Mouse (Mus musculus) CH12.LX (cell line): ENCODE data around the gene Stk33. TPM values are rescaled to one million over a fixed set of nuclear protein-coding genes. Genes with fewer than 3 reads are reported as not detected.

Experiments
- DNase-seq: peaks from one replicate; pipeline ENCODE4 v3.0.0-alpha.2; 2013; ENCODE audit errors: extremely low read depth
- H3K27ac ChIP-seq: 2 replicates; pipeline ENCODE4 v1.5.1; 2012; ENCODE audit warnings: low read depth, mild to moderate bottlenecking, control low read depth, moderate library complexity; ENCODE audit not compliant: insufficient read depth
- H3K27me3 ChIP-seq: replicated peaks from 2 replicates; pipeline ENCODE3; 2012; ENCODE audit warnings: inconsistent platforms
- H3K36me3 ChIP-seq, 2 experiments: replicated peaks in 1 of 2; 2 replicates each; pipeline versions ENCODE3 to v1.6.1; 2012; ENCODE audit warnings: inconsistent platforms in 1 of 2, low read length in 1 of 2, mild to moderate bottlenecking in 1 of 2, mixed read lengths in 1 of 2, moderate library complexity in 1 of 2; ENCODE audit not compliant: control insufficient read depth in 1 of 2, insufficient read depth in 1 of 2
- H3K4me1 ChIP-seq, 2 experiments: 2 replicates each; pipeline ENCODE4 v1.6.1; 2012; ENCODE audit warnings: inconsistent platforms in 1 of 2, moderate library complexity in 1 of 2; ENCODE audit not compliant: insufficient read depth in 2 of 2, control insufficient read depth in 1 of 2
- H3K4me2 ChIP-seq: 2 replicates; pipeline ENCODE4 v1.6.1; 2012; ENCODE audit warnings: low read depth, mild to moderate bottlenecking, control low read depth; ENCODE audit not compliant: poor library complexity, insufficient read depth, severe bottlenecking
- H3K4me3 ChIP-seq, 3 experiments: fragments of 150-350 bp in 1 of 3; sonication (generic) in 1 of 3; replicated peaks in 1 of 3; 2 replicates each; pipeline versions ENCODE3 to v1.5.1; 2011 to 2012; ENCODE audit warnings: low read depth in 2 of 3, low read length in 2 of 3, mild to moderate bottlenecking in 2 of 3, moderate library complexity in 2 of 3, control low read depth in 1 of 3, improper control_type of control experiment in 1 of 3, inconsistent platforms in 1 of 3, mixed read lengths in 1 of 3; ENCODE audit not compliant: poor library complexity in 1 of 3
- H3K79me2 ChIP-seq: replicated peaks from 2 replicates; pipeline ENCODE4 v1.6.1; 2012; ENCODE audit warnings: mild to moderate bottlenecking, moderate library complexity; ENCODE audit not compliant: control insufficient read depth, poor library complexity, insufficient read depth, severe bottlenecking; ENCODE audit errors: extremely low read depth
- H3K9ac ChIP-seq: 2 replicates; pipeline ENCODE4 v1.6.1; 2012; ENCODE audit warnings: low read depth, mild to moderate bottlenecking, control low read depth, moderate library complexity; ENCODE audit not compliant: insufficient read depth
- H3K9me3 ChIP-seq: replicated peaks from 2 replicates; pipeline ENCODE3; 2012; ENCODE audit warnings: low read length, inconsistent platforms, mixed read lengths
- BHLHE40 ChIP-seq: IDR thresholded peaks from 2 replicates; pipeline ENCODE4 v1.6.1; 2011; ENCODE audit warnings: mild to moderate bottlenecking, low read depth, low read length, improper control_type of control experiment
- CHD1 ChIP-seq: IDR thresholded peaks from 2 replicates; pipeline ENCODE4 v1.6.1; 2012; ENCODE audit warnings: low read depth, low read length, improper control_type of control experiment, inconsistent platforms
- ETS1 ChIP-seq: conservative IDR thresholded peaks from 2 replicates; pipeline ENCODE4 v1.6.1; 2012; ENCODE audit warnings: low read depth, mild to moderate bottlenecking, inconsistent platforms, low read length, improper control_type of control experiment, moderate library complexity
- IRF4 ChIP-seq: IDR thresholded peaks from 2 replicates; pipeline ENCODE4 v1.6.1; 2014; ENCODE audit warnings: low read depth, mild to moderate bottlenecking, inconsistent platforms, low read length, improper control_type of control experiment
- JUN ChIP-seq: IDR thresholded peaks from 2 replicates; pipeline ENCODE4 v1.6.1; 2011; ENCODE audit warnings: low read depth, mild to moderate bottlenecking, low read length, improper control_type of control experiment, moderate library complexity; ENCODE audit not compliant: insufficient read depth
- JUND ChIP-seq: conservative IDR thresholded peaks from 2 replicates; pipeline ENCODE4 v1.6.1; 2011; ENCODE audit warnings: low read depth, low read length, improper control_type of control experiment
- KAT2A ChIP-seq: IDR thresholded peaks from 2 replicates; pipeline ENCODE4 v1.6.1; 2012; ENCODE audit warnings: low read length, improper control_type of control experiment, inconsistent platforms; ENCODE audit not compliant: insufficient replicate concordance
- MAFK ChIP-seq: IDR thresholded peaks from 2 replicates; pipeline ENCODE4 v1.6.1; 2011; ENCODE audit warnings: low read length, improper control_type of control experiment; ENCODE audit not compliant: insufficient replicate concordance
- MEF2A ChIP-seq: IDR thresholded peaks from 2 replicates; pipeline ENCODE4 v1.6.1; 2014; ENCODE audit warnings: low read depth, mild to moderate bottlenecking, inconsistent platforms, low read length, improper control_type of control experiment, borderline replicate concordance
- POLR2AphosphoS2 ChIP-seq: IDR thresholded peaks from 2 replicates; pipeline ENCODE4 v1.6.1; 2011; ENCODE audit warnings: low read depth, low read length, improper control_type of control experiment
- RAD21 ChIP-seq: IDR thresholded peaks from 2 replicates; pipeline ENCODE4 v1.6.1; 2011; ENCODE audit warnings: low read depth, mild to moderate bottlenecking, low read length, improper control_type of control experiment, moderate library complexity
- SMC3 ChIP-seq: IDR thresholded peaks from 2 replicates; pipeline ENCODE4 v1.6.1; 2011; ENCODE audit warnings: low read depth, low read length, improper control_type of control experiment
- UBTF ChIP-seq: IDR thresholded peaks from 2 replicates; pipeline ENCODE4 v1.6.1; 2012; ENCODE audit warnings: low read depth, mild to moderate bottlenecking, inconsistent platforms, low read length, improper control_type of control experiment, moderate library complexity
- USF1 ChIP-seq: IDR thresholded peaks from 2 replicates; pipeline ENCODE4 v1.6.1; 2014; ENCODE audit warnings: low read depth, mild to moderate bottlenecking, inconsistent platforms, low read length, improper control_type of control experiment
- USF2 ChIP-seq: conservative IDR thresholded peaks from 2 replicates; pipeline ENCODE4 v1.6.1; 2011; ENCODE audit warnings: low read depth, low read length, improper control_type of control experiment
- ZNF384 ChIP-seq: IDR thresholded peaks from 2 replicates; pipeline ENCODE4 v1.6.1; 2012; ENCODE audit warnings: low read depth, low read length, improper control_type of control experiment, inconsistent platforms
- dilution Hi-C: fragments of 300-500 bp; cut with MboI; formaldehyde crosslinking; loops from 2 replicates; pipeline ENCODE4 v1.14.3; 2020; ENCODE audit warnings: low sequenced_read_pairs; ENCODE audit not compliant: extremely low pct_unique_long_range_greater_than_20kb, extremely low pct_ligation_motif_present
- in situ Hi-C: fragments of 300-500 bp; cut with MboI; formaldehyde crosslinking; loops from 3 replicates; pipeline ENCODE4 v1.14.3; 2019; ENCODE audit warnings: low sequenced_read_pairs, low pct_ligation_motif_present, low pct_unique_long_range_greater_than_20kb, mixed read lengths
- polyA plus RNA-seq: library from polyadenylated mRNA; unstranded; fragments of >175 nt; gene quantifications from 2 replicates; pipeline ENCODE4 v1.2.1, GENCODE M21; 2012; ENCODE audit warnings: low read depth; ENCODE audit not compliant: insufficient read length
- total RNA-seq, 2 experiments: library from RNA; depleted of rRNA; stranded (reverse); fragments of 300-350 nt in 1 of 2; fragments of >200 nt in 1 of 2; gene quantifications; 2 replicates each; pipeline ENCODE4 v1.2.3; 2012 to 2014

The Stk33 gene
- total and polyA plus RNA-seq, 3 experiments = not detected

- H3K9me3 ChIP-seq = no peaks in the 10 kb centered on the region
- no peak for TF ChIP-seq JUND
- no peak for TF ChIP-seq BHLHE40
- no peak for TF ChIP-seq CHD1
- TF ChIP-seq UBTF = no peak
- TF ChIP-seq IRF4 = no peak
- no peak for TF ChIP-seq KAT2A
- TF ChIP-seq JUN = no peak
- TF ChIP-seq POLR2AphosphoS2 = no peak
- no peak for TF ChIP-seq ZNF384
- no peak for TF ChIP-seq SMC3
Measured at GRCm38 (mm10) chr7:109269046-109269445, 169.8 kb downstream of the Stk33 start.

GRCm38 (mm10) chr7:109267370-109267769 is 171.5 kb downstream of the Stk33 start:
- dilution Hi-C loops = no loop called here
- no peak overlapping the region for H3K9ac ChIP-seq
- TF ChIP-seq USF2 = no peak
- TF ChIP-seq IRF4 = no peak
- TF ChIP-seq MEF2A = no peak
- TF ChIP-seq JUN = no peak
- no peak for TF ChIP-seq MAFK
- TF ChIP-seq ETS1 = no peak
- no peak for TF ChIP-seq USF1
- no peak for TF ChIP-seq RAD21
- H3K4me3 ChIP-seq = no peak overlapping the region
- in situ Hi-C loops = no loop called here
- no peak overlapping the region for H3K4me2 ChIP-seq
- H3K79me2 ChIP-seq = no peaks in the 10 kb centered on the region
- H3K27me3 ChIP-seq = peaks cover 83% of the 10 kb centered on the region
- DNase-seq = no peak
- H3K9me3 ChIP-seq = no peaks in the 10 kb centered on the region
- H3K27ac ChIP-seq = no peak overlapping the region
- no peaks in the 10 kb centered on the region for H3K36me3 ChIP-seq
- H3K4me1 ChIP-seq = no peaks in the 10 kb centered on the region

More at GRCm38 (mm10) chr7:109269046-109269445, 169.8 kb downstream of the Stk33 start:
- no peaks in the 10 kb centered on the region for H3K36me3 ChIP-seq
- no peak overlapping the region for H3K4me3 ChIP-seq
- no peak for DNase-seq
- H3K9ac ChIP-seq = no peak overlapping the region
- H3K79me2 ChIP-seq = no peaks in the 10 kb centered on the region
- dilution Hi-C loops = no loop called here
- in situ Hi-C loops = no loop called here
- H3K4me2 ChIP-seq = no peak overlapping the region
- no peaks in the 10 kb centered on the region for H3K4me1 ChIP-seq
- peaks cover 94% of the 10 kb centered on the region for H3K27me3 ChIP-seq
- H3K27ac ChIP-seq = no peak overlapping the region
